Mouse (Mus musculus) CH12.LX (cell line): Measurements from ENCODE around the gene BC049715. TPM values are rescaled to one million over a fixed set of nuclear protein-coding genes. Genes with fewer than 3 reads are reported as not detected.

Experiments
- DNase-seq: peaks from one replicate; pipeline ENCODE4 v3.0.0-alpha.2; 2013; ENCODE audit errors: extremely low read depth
- H3K27ac ChIP-seq: 2 replicates; pipeline ENCODE4 v1.5.1; 2012; ENCODE audit warnings: low read depth, mild to moderate bottlenecking, control low read depth, moderate library complexity; ENCODE audit not compliant: insufficient read depth
- H3K27me3 ChIP-seq: replicated peaks from 2 replicates; pipeline ENCODE3; 2012; ENCODE audit warnings: inconsistent platforms
- H3K36me3 ChIP-seq, 2 experiments: replicated peaks in 1 of 2; 2 replicates each; pipeline versions ENCODE3 to v1.6.1; 2012; ENCODE audit warnings: inconsistent platforms in 1 of 2, low read length in 1 of 2, mild to moderate bottlenecking in 1 of 2, mixed read lengths in 1 of 2, moderate library complexity in 1 of 2; ENCODE audit not compliant: control insufficient read depth in 1 of 2, insufficient read depth in 1 of 2
- H3K4me1 ChIP-seq, 2 experiments: 2 replicates each; pipeline ENCODE4 v1.6.1; 2012; ENCODE audit warnings: inconsistent platforms in 1 of 2, moderate library complexity in 1 of 2; ENCODE audit not compliant: insufficient read depth in 2 of 2, control insufficient read depth in 1 of 2
- H3K4me2 ChIP-seq: 2 replicates; pipeline ENCODE4 v1.6.1; 2012; ENCODE audit warnings: low read depth, mild to moderate bottlenecking, control low read depth; ENCODE audit not compliant: poor library complexity, insufficient read depth, severe bottlenecking
- H3K4me3 ChIP-seq, 3 experiments: fragments of 150-350 bp in 1 of 3; sonication (generic) in 1 of 3; replicated peaks in 1 of 3; 2 replicates each; pipeline versions ENCODE3 to v1.5.1; 2011 to 2012; ENCODE audit warnings: low read depth in 2 of 3, low read length in 2 of 3, mild to moderate bottlenecking in 2 of 3, moderate library complexity in 2 of 3, control low read depth in 1 of 3, improper control_type of control experiment in 1 of 3, inconsistent platforms in 1 of 3, mixed read lengths in 1 of 3; ENCODE audit not compliant: poor library complexity in 1 of 3
- H3K79me2 ChIP-seq: replicated peaks from 2 replicates; pipeline ENCODE4 v1.6.1; 2012; ENCODE audit warnings: mild to moderate bottlenecking, moderate library complexity; ENCODE audit not compliant: control insufficient read depth, poor library complexity, insufficient read depth, severe bottlenecking; ENCODE audit errors: extremely low read depth
- H3K9ac ChIP-seq: 2 replicates; pipeline ENCODE4 v1.6.1; 2012; ENCODE audit warnings: low read depth, mild to moderate bottlenecking, control low read depth, moderate library complexity; ENCODE audit not compliant: insufficient read depth
- H3K9me3 ChIP-seq: replicated peaks from 2 replicates; pipeline ENCODE3; 2012; ENCODE audit warnings: low read length, inconsistent platforms, mixed read lengths
- HCFC1 ChIP-seq: IDR thresholded peaks from 2 replicates; pipeline ENCODE4 v1.6.1; 2012; ENCODE audit warnings: low read depth, mild to moderate bottlenecking, inconsistent platforms, low read length, improper control_type of control experiment
- JUN ChIP-seq: IDR thresholded peaks from 2 replicates; pipeline ENCODE4 v1.6.1; 2011; ENCODE audit warnings: low read depth, mild to moderate bottlenecking, low read length, improper control_type of control experiment, moderate library complexity; ENCODE audit not compliant: insufficient read depth
- MAX ChIP-seq: IDR thresholded peaks from 2 replicates; pipeline ENCODE4 v1.6.1; 2011; ENCODE audit warnings: low read length, improper control_type of control experiment
- RCOR1 ChIP-seq: conservative IDR thresholded peaks from 2 replicates; pipeline ENCODE4 v1.6.1; 2012; ENCODE audit warnings: low read depth, mild to moderate bottlenecking, inconsistent platforms, low read length, improper control_type of control experiment
- SIN3A ChIP-seq: IDR thresholded peaks from 2 replicates; pipeline ENCODE4 v1.6.1; 2012; ENCODE audit warnings: low read length, improper control_type of control experiment, inconsistent platforms
- SMC3 ChIP-seq: IDR thresholded peaks from 2 replicates; pipeline ENCODE4 v1.6.1; 2011; ENCODE audit warnings: low read depth, low read length, improper control_type of control experiment
- ZKSCAN1 ChIP-seq: IDR thresholded peaks from 2 replicates; pipeline ENCODE4 v1.6.1; 2012; ENCODE audit warnings: low read depth, inconsistent platforms, low read length, improper control_type of control experiment, borderline replicate concordance
- dilution Hi-C: fragments of 300-500 bp; cut with MboI; formaldehyde crosslinking; loops from 2 replicates; pipeline ENCODE4 v1.14.3; 2020; ENCODE audit warnings: low sequenced_read_pairs; ENCODE audit not compliant: extremely low pct_unique_long_range_greater_than_20kb, extremely low pct_ligation_motif_present
- in situ Hi-C: fragments of 300-500 bp; cut with MboI; formaldehyde crosslinking; loops from 3 replicates; pipeline ENCODE4 v1.14.3; 2019; ENCODE audit warnings: low sequenced_read_pairs, low pct_ligation_motif_present, low pct_unique_long_range_greater_than_20kb, mixed read lengths
- polyA plus RNA-seq: library from polyadenylated mRNA; unstranded; fragments of >175 nt; gene quantifications from 2 replicates; pipeline ENCODE4 v1.2.1, GENCODE M21; 2012; ENCODE audit warnings: low read depth; ENCODE audit not compliant: insufficient read length
- total RNA-seq, 2 experiments: library from RNA; depleted of rRNA; stranded (reverse); fragments of 300-350 nt in 1 of 2; fragments of >200 nt in 1 of 2; gene quantifications; 2 replicates each; pipeline ENCODE4 v1.2.3; 2012 to 2014

BC049715 gene
- total and polyA plus RNA-seq, 3 experiments: 8.8 to 13.5 (median 9.9) TPM

GRCm38 (mm10) chr6:136889554-136889953, 62.1 kb downstream of the BC049715 start:
- Histone ChIP-seq H3K79me2 (no peaks in the 10 kb centered on the region), H3K4me3 (no peak overlapping the region), H3K36me3 (peaks cover 0 to 13% of the 10 kb centered on the region in 2 experiments), H3K27ac (no peak overlapping the region), H3K4me2 (no peak overlapping the region), H3K9me3 (no peaks in the 10 kb centered on the region), H3K9ac (no peak overlapping the region), H3K4me1 (no peaks in the 10 kb centered on the region), H3K27me3 (no peaks in the 10 kb centered on the region)
- in situ Hi-C loops: no loop called here
- no peak for DNase-seq
- dilution Hi-C loops: no loop called here
- TF ChIP-seq HCFC1 (no peak), SMC3 (no peak), SIN3A (no peak), JUN (no peak), MAX (no peak), RCOR1 (no peak), ZKSCAN1 (no peak)

Other genes with a start within 250 kb of the BC049715 start
- gene Plbd1, start 165.7 kb upstream of the BC049715 start, total RNA-seq (2012; rRNA removed): not detected in 2 replicates
- gene Plbd1, start 165.7 kb upstream of the BC049715 start, total RNA-seq (2014; rRNA removed): not detected in 2 replicates
- gene Plbd1, start 165.7 kb upstream of the BC049715 start, polyA plus RNA-seq: not detected in 2 replicates
- 0.08 and 0.13 TPM in 2 replicates for gene Gucy2c, start 45.9 kb upstream of the BC049715 start, total RNA-seq (2012; rRNA removed)
- 0.08 TPM in 1 of 2 replicates, not detected in the other for gene Gucy2c, start 45.9 kb upstream of the BC049715 start, total RNA-seq (2014; rRNA removed)
- 0.08 and 0.10 TPM in 2 replicates for gene Gucy2c, start 45.9 kb upstream of the BC049715 start, polyA plus RNA-seq
- gene Hist4h4, start 23.2 kb upstream of the BC049715 start, total RNA-seq (2012; rRNA removed): 78.2 and 135 TPM in 2 replicates
- gene Hist4h4, start 23.2 kb upstream of the BC049715 start, total RNA-seq (2014; rRNA removed): 2.7 and 3.6 TPM in 2 replicates
- gene Hist4h4, start 23.2 kb upstream of the BC049715 start, polyA plus RNA-seq: 0.16 TPM in 2 replicates
- gene H2afj, start 19.4 kb upstream of the BC049715 start, total RNA-seq (2012; rRNA removed): 196 and 217 TPM in 2 replicates
- 124 and 125 TPM in 2 replicates for gene H2afj, start 19.4 kb upstream of the BC049715 start, total RNA-seq (2014; rRNA removed)
- gene H2afj, start 19.4 kb upstream of the BC049715 start, polyA plus RNA-seq: 158 and 184 TPM in 2 replicates
- gene Wbp11, start 607 bp downstream of the BC049715 start, total RNA-seq (2012; rRNA removed): 49.1 and 51.3 TPM in 2 replicates
- gene Wbp11, start 607 bp downstream of the BC049715 start, total RNA-seq (2014; rRNA removed): 27.7 and 29.5 TPM in 2 replicates
- 189 and 212 TPM in 2 replicates for gene Wbp11, start 607 bp downstream of the BC049715 start, polyA plus RNA-seq
- gene Smco3, start 7.8 kb downstream of the BC049715 start, total RNA-seq (2012; rRNA removed): 5.5 and 6.1 TPM in 2 replicates
- gene Smco3, start 7.8 kb downstream of the BC049715 start, total RNA-seq (2014; rRNA removed): 12.9 and 13.7 TPM in 2 replicates
- 0.90 and 1.2 TPM in 2 replicates for gene Smco3, start 7.8 kb downstream of the BC049715 start, polyA plus RNA-seq
- gene Art4, start 30.1 kb downstream of the BC049715 start, total RNA-seq (2012; rRNA removed): 0.34 and 0.71 TPM in 2 replicates
- 0.48 and 0.59 TPM in 2 replicates for gene Art4, start 30.1 kb downstream of the BC049715 start, total RNA-seq (2014; rRNA removed)
- gene Art4, start 30.1 kb downstream of the BC049715 start, polyA plus RNA-seq: 0.93 and 1.0 TPM in 2 replicates
- gene Mgp, start 48.2 kb downstream of the BC049715 start, total RNA-seq (2012; rRNA removed): not detected in 2 replicates
- not detected in 2 replicates for gene Mgp, start 48.2 kb downstream of the BC049715 start, total RNA-seq (2014; rRNA removed)
- not detected in 2 replicates for gene Mgp, start 48.2 kb downstream of the BC049715 start, polyA plus RNA-seq
- 0.55 and 0.63 TPM in 2 replicates for gene Erp27, start 94.6 kb downstream of the BC049715 start, total RNA-seq (2012; rRNA removed)
- gene Erp27, start 94.6 kb downstream of the BC049715 start, total RNA-seq (2014; rRNA removed): 0.43 TPM in 1 of 2 replicates, not detected in the other
- 1.8 and 1.9 TPM in 2 replicates for gene Erp27, start 94.6 kb downstream of the BC049715 start, polyA plus RNA-seq
- gene Pde6h, start 96.2 kb downstream of the BC049715 start, total RNA-seq (2012; rRNA removed): 0.04 TPM in 2 replicates
- 0.08 TPM in 1 of 2 replicates, not detected in the other for gene Pde6h, start 96.2 kb downstream of the BC049715 start, total RNA-seq (2014; rRNA removed)
- 0.04 and 0.30 TPM in 2 replicates for gene Pde6h, start 96.2 kb downstream of the BC049715 start, polyA plus RNA-seq
- gene Arhgdib, start 114.3 kb downstream of the BC049715 start, total RNA-seq (2012; rRNA removed): 348 and 355 TPM in 2 replicates
- gene Arhgdib, start 114.3 kb downstream of the BC049715 start, total RNA-seq (2014; rRNA removed): 297 and 321 TPM in 2 replicates
- gene Arhgdib, start 114.3 kb downstream of the BC049715 start, polyA plus RNA-seq: 1,134 and 1,150 TPM in 2 replicates